Mouse (Mus musculus): Measurements from ENCODE around the gene Rcbtb1. TPM values are rescaled to one million over a fixed set of nuclear protein-coding genes. Genes with fewer than 3 reads are reported as not detected.

Gene Rcbtb1
- polyA plus RNA-seq, 1 experiment from 2014 or later: 40.5 TPM

Other genes starting within 250 kb of the Rcbtb1 start
- not detected in 2 replicates for gene 1700129C05Rik, start 58.3 kb upstream of the Rcbtb1 start, polyA plus RNA-seq (2015; fragmentation: Nextera tagmentation; extraction: Ambion mirVana)
- not detected in 2 replicates for gene Gm5142, start 22.5 kb upstream of the Rcbtb1 start, polyA plus RNA-seq (2015; fragmentation: Nextera tagmentation; extraction: Ambion mirVana)
- gene Gm6904, start 59.0 kb downstream of the Rcbtb1 start, polyA plus RNA-seq (2015; fragmentation: Nextera tagmentation; extraction: Ambion mirVana): not detected in 2 replicates
- gene Phf11a, start 96.3 kb downstream of the Rcbtb1 start, polyA plus RNA-seq (2015; fragmentation: Nextera tagmentation; extraction: Ambion mirVana): 0.14 TPM in 1 of 2 replicates, not detected in the other
- 0.42 and 1.4 TPM in 2 replicates for gene Phf11b, start 140.1 kb downstream of the Rcbtb1 start, polyA plus RNA-seq (2015; fragmentation: Nextera tagmentation; extraction: Ambion mirVana)
- 0.50 and 1.3 TPM in 2 replicates for gene Phf11d, start 164.3 kb downstream of the Rcbtb1 start, polyA plus RNA-seq (2015; fragmentation: Nextera tagmentation; extraction: Ambion mirVana)
- gene Phf11c, start 194.2 kb downstream of the Rcbtb1 start, polyA plus RNA-seq (2015; fragmentation: Nextera tagmentation; extraction: Ambion mirVana): 0.23 and 0.57 TPM in 2 replicates
- 3.9 and 7.1 TPM in 2 replicates for gene Setdb2, start 239.7 kb downstream of the Rcbtb1 start, polyA plus RNA-seq (2015; fragmentation: Nextera tagmentation; extraction: Ambion mirVana)
- gene Cab39l, start 239.8 kb downstream of the Rcbtb1 start, polyA plus RNA-seq (2015; fragmentation: Nextera tagmentation; extraction: Ambion mirVana): 19.8 and 25.1 TPM in 2 replicates

All from neural tube, embryonic 15.5 days (tissue).